ENCODE assay signal across 16 mouse cellular contexts in genomic region chr9:40949039-40949615, GRCm38 (mm10). TPM values are rescaled to one million over a fixed set of nuclear protein-coding genes. Genes with fewer than 3 reads are reported as not detected.
DNase-seq lines count a peak whose midpoint lies in the region; ATAC-seq lines count a peak whose summit lies in the region.
"Had no signal": no experiment of that assay in that cellular context is flagged by ENCODE, and none has a peak within 500 bp of the region (broad histone marks: within the 10 kb centered on the region; RNA-seq: fewer than 3 reads in every experiment).

No protein-coding gene starts in this region.

- no peaks in the 10 kb centered on the region for H3K4me1 ChIP-seq in embryonic facial prominence, embryonic 14.5 days (ENCODE audit: control insufficient read depth, insufficient read depth, low read length)
- peaks cover 8% of the 10 kb centered on the region for H3K4me1 ChIP-seq in hindbrain, embryonic 13.5 days (replicated peaks)
- H3K4me1 ChIP-seq in midbrain, embryonic 16.5 days (ENCODE audit: control insufficient read depth, insufficient read depth, low read length), result peaks cover 5% of the 10 kb centered on the region
- H3K4me1 ChIP-seq: limb, embryonic 13.5 days had no signal

- intact Hi-C loops in heart, postnatal 14 days (cut with DNase I), result no loop called here

- H3K9ac ChIP-seq in embryonic facial prominence, embryonic 14.5 days (ENCODE audit: low read depth, low read length), result no peak overlapping the region
- H3K9ac ChIP-seq in hindbrain, embryonic 13.5 days, result no peak overlapping the region
- H3K9ac ChIP-seq in midbrain, embryonic 16.5 days (ENCODE audit: low read depth, low read length), result 0 out of 2 replicates have a peak overlapping the region, but pooled peaks have one; percentile 30
- H3K9ac ChIP-seq: limb, embryonic 13.5 days had no signal

- H3K27me3 ChIP-seq in embryonic facial prominence, embryonic 14.5 days (replicated peaks; ENCODE audit: control insufficient read depth, insufficient read depth, low read length), result no peaks in the 10 kb centered on the region
- peaks cover 55% of the 10 kb centered on the region for H3K27me3 ChIP-seq in hindbrain, embryonic 13.5 days
- H3K27me3 ChIP-seq in midbrain, embryonic 16.5 days (ENCODE audit: control insufficient read depth, insufficient read depth, low read depth, low read length), result no peaks in the 10 kb centered on the region
- H3K27me3 ChIP-seq: limb, embryonic 13.5 days had no signal

- H3K36me3 ChIP-seq in embryonic facial prominence, embryonic 14.5 days (ENCODE audit: control insufficient read depth, insufficient read depth, low read length), result no peaks in the 10 kb centered on the region
- no peaks in the 10 kb centered on the region for H3K36me3 ChIP-seq in hindbrain, embryonic 13.5 days
- H3K36me3 ChIP-seq in midbrain, embryonic 16.5 days (ENCODE audit: control insufficient read depth, insufficient read depth, low read length), result no peaks in the 10 kb centered on the region
- H3K36me3 ChIP-seq: limb, embryonic 13.5 days had no signal

- H3K9me3 ChIP-seq in embryonic facial prominence, embryonic 14.5 days (ENCODE audit: control insufficient read depth, low read length), result no peaks in the 10 kb centered on the region
- H3K9me3 ChIP-seq in hindbrain, embryonic 13.5 days, result no peaks in the 10 kb centered on the region
- no peaks in the 10 kb centered on the region for H3K9me3 ChIP-seq in midbrain, embryonic 16.5 days (replicated peaks; ENCODE audit: control insufficient read depth, low read length, poor library complexity, severe bottlenecking)
- H3K9me3 ChIP-seq: limb, embryonic 13.5 days; megakaryocyte, embryonic 14.5 days had no signal

- no peak overlapping the region for H3K27ac ChIP-seq in embryonic facial prominence, embryonic 14.5 days (replicated peaks; ENCODE audit: low read depth, low read length)
- H3K27ac ChIP-seq in hindbrain, embryonic 13.5 days, result no peak overlapping the region
- 0 out of 2 replicates have a peak overlapping the region, but pooled peaks have one; percentile 10 for H3K27ac ChIP-seq in midbrain, embryonic 16.5 days (ENCODE audit: low read length)
- H3K27ac ChIP-seq: limb, embryonic 13.5 days had no signal

- 38% methylated on average over 18 of the region's 18 CpGs for WGBS in embryonic facial prominence, embryonic 14.5 days
- WGBS in hindbrain, embryonic 13.5 days, result 17% methylated on average over 18 of the region's 18 CpGs
- WGBS in midbrain, embryonic 16.5 days, result 23% methylated on average over 18 of the region's 18 CpGs

- no peak overlapping the region for H3K4me3 ChIP-seq in embryonic facial prominence, embryonic 14.5 days (ENCODE audit: low read depth, low read length)
- peak overlapping the region; percentile 13; the same call in 1 of the 2 replicates for H3K4me3 ChIP-seq in hindbrain, embryonic 13.5 days
- H3K4me3 ChIP-seq in midbrain, embryonic 16.5 days (ENCODE audit: low read depth, low read length), result peak overlapping the region; percentile 12; the same call in 1 of the 2 replicates
- H3K4me3 ChIP-seq: limb, embryonic 13.5 days; megakaryocyte, embryonic 14.5 days had no signal

- peak overlapping the region; percentile 37 for H3K4me2 ChIP-seq in embryonic facial prominence, embryonic 14.5 days (ENCODE audit: low read depth, low read length)
- peak overlapping the region; percentile 50 for H3K4me2 ChIP-seq in hindbrain, embryonic 13.5 days
- peak overlapping the region; percentile 46 for H3K4me2 ChIP-seq in midbrain, embryonic 16.5 days (ENCODE audit: low read length)
- H3K4me2 ChIP-seq: limb, embryonic 13.5 days had no signal

- ATAC-seq in embryonic facial prominence, embryonic 14.5 days (ENCODE audit: low read depth), result no peak
- ATAC-seq in hindbrain, embryonic 13.5 days (ENCODE audit: low FRiP score), result 0 out of 2 replicates have a peak, but pooled peaks have one; percentile 43
- ATAC-seq in midbrain, embryonic 16.5 days, result no peak

- peak; percentile 32 for DNase-seq in R1 (ENCODE audit: low read depth, low spot score)
- DNase-seq in embryonic facial prominence, embryonic 14.5 days (ENCODE audit: low spot score), result no peak
- no peak for DNase-seq in kidney, postnatal 25 days
- no peak for DNase-seq in cerebellum, postnatal 36 days
- no peak for DNase-seq in spleen, postnatal 4 days (ENCODE audit: low spot score in 2 of 2)
- DNase-seq in heart, postnatal 14 days, result no peak
- DNase-seq: heart, adult 18-20 months; heart, postnatal 10 days; layer of hippocampus, postnatal 36 days; lung, adult 2 months had no signal

RNA-seq across cellular contexts. Expression of gene Jhy, which starts 14.8 kb away (rescaled TPM):
- polyA plus RNA-seq in embryonic facial prominence, embryonic 14.5 days (2014; fragmentation: Nextera tagmentation; extraction: Ambion mirVana), result 0.10 and 0.31 TPM in 2 replicates
- 1.4 and 1.5 TPM in 2 replicates for polyA plus RNA-seq in hindbrain, embryonic 13.5 days (2015; fragmentation: Nextera tagmentation; extraction: Ambion mirVana)
- polyA plus RNA-seq in midbrain, embryonic 16.5 days (2015; fragmentation: Nextera tagmentation; extraction: Ambion mirVana), result 1.1 and 1.2 TPM in 2 replicates
- not detected for total RNA-seq in heart, postnatal 14 days (2021)
- total RNA-seq: common myeloid progenitor, adult 5-6 weeks; ES-E14; heart, adult 18-20 months; heart, postnatal 10 days had no signal
- polyA plus RNA-seq: limb, embryonic 13.5 days had no signal

RNA-seq across cellular contexts. Expression of gene Crtam, which starts 55.3 kb away (rescaled TPM):
- 0.39 TPM in 1 of 2 replicates, not detected in the other for polyA plus RNA-seq in embryonic facial prominence, embryonic 14.5 days (2014; fragmentation: Nextera tagmentation; extraction: Ambion mirVana)
- 0.14 and 0.19 TPM in 2 replicates for polyA plus RNA-seq in hindbrain, embryonic 13.5 days (2015; fragmentation: Nextera tagmentation; extraction: Ambion mirVana)
- 0.21 TPM in 2 replicates for polyA plus RNA-seq in midbrain, embryonic 16.5 days (2015; fragmentation: Nextera tagmentation; extraction: Ambion mirVana)
- under 1 TPM; 0.12 to 0.14 TPM for total RNA-seq in heart, postnatal 14 days (2021)
